18 mouse cellular contexts compared by ENCODE assay signal in the genomic region with DNA sequence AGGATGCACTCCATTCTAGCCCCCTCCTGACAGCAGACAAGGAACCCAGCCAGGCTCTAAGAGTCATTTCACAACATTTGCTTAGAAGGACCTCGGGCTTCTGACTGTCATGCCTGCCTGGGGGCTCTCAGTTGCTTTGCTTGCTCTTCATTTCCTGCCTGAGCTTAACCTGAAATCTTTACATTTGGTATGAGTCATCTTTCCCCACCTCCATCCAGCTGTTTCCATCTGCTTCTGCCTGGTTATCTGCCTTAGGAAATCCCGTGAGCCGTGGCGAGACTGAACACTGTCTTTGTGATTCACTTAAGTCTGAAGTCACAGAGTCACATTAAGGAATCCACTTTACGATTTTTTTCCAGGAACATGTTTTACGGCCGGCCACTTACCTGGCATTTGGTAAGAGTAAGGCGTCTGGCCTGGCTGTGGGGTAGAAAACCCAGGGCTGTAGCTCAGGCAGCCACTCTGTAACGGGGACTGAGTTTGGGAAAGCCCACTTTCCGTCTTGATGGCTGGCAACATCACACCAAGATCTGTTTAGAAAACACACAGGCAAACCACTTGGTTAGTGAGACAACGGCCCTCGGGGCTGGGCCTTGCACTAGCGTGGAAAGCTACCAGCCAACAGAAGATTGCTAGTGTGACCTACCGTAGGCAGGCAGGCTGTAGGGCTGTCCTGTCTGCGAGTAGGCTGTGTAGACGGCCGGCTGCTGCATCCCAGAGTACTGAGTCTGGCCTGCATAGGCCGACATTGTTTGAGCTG.
DNase-seq lines count a peak whose midpoint lies in the region; ATAC-seq and TF ChIP-seq lines count a peak whose summit lies in the region.
"Had no signal": no experiment of that assay in that cellular context is flagged by ENCODE, and none has a peak within 500 bp of the region (broad histone marks: within the 10 kb centered on the region; RNA-seq: fewer than 3 reads in every experiment).

No protein-coding gene starts in this region.

- H3K4me2 ChIP-seq in midbrain, embryonic 11.5 days, result no peak overlapping the region
- no peak overlapping the region for H3K4me2 ChIP-seq in midbrain, embryonic 14.5 days (ENCODE audit: low read length)
- H3K4me2 ChIP-seq in embryonic facial prominence, embryonic 12.5 days (replicated peaks), result no peak overlapping the region
- no peak overlapping the region for H3K4me2 ChIP-seq in limb, embryonic 14.5 days (replicated peaks; ENCODE audit: low read depth, low read length, severe bottlenecking)
- H3K4me2 ChIP-seq: liver, embryonic 11.5 days; lung, embryonic 15.5 days; midbrain, embryonic 12.5 days had no signal

- no peak overlapping the region for H3K9ac ChIP-seq in midbrain, embryonic 11.5 days (ENCODE audit: low read length)
- H3K9ac ChIP-seq in midbrain, embryonic 14.5 days (replicated peaks; ENCODE audit: low read length), result no peak overlapping the region
- no peak overlapping the region for H3K9ac ChIP-seq in embryonic facial prominence, embryonic 12.5 days
- no peak overlapping the region for H3K9ac ChIP-seq in limb, embryonic 14.5 days (ENCODE audit: low read depth, low read length, severe bottlenecking)
- H3K9ac ChIP-seq: lung, embryonic 15.5 days; midbrain, embryonic 12.5 days had no signal

- 82% methylated on average over 18 of the region's 18 CpGs for WGBS in midbrain, embryonic 11.5 days
- WGBS in midbrain, embryonic 14.5 days, result 86% methylated on average over 18 of the region's 18 CpGs
- WGBS in embryonic facial prominence, embryonic 12.5 days, result 72% methylated on average over 18 of the region's 18 CpGs
- WGBS in limb, embryonic 14.5 days, result 39% methylated on average over 18 of the region's 18 CpGs

- no peaks in the 10 kb centered on the region for H3K9me3 ChIP-seq in midbrain, embryonic 11.5 days (ENCODE audit: control insufficient read depth, low read length)
- H3K9me3 ChIP-seq in midbrain, embryonic 14.5 days (ENCODE audit: control insufficient read depth, low read length), result no peaks in the 10 kb centered on the region
- no peaks in the 10 kb centered on the region for H3K9me3 ChIP-seq in embryonic facial prominence, embryonic 12.5 days
- no peaks in the 10 kb centered on the region for H3K9me3 ChIP-seq in limb, embryonic 14.5 days (ENCODE audit: control insufficient read depth, low read length)
- H3K9me3 ChIP-seq: lung, embryonic 15.5 days; midbrain, embryonic 12.5 days had no signal

- no peaks in the 10 kb centered on the region for H3K27me3 ChIP-seq in midbrain, embryonic 11.5 days (ENCODE audit: control insufficient read depth, insufficient read depth, low read length)
- H3K27me3 ChIP-seq in midbrain, embryonic 14.5 days (ENCODE audit: control insufficient read depth, insufficient read depth, low read length), result no peaks in the 10 kb centered on the region
- no peaks in the 10 kb centered on the region for H3K27me3 ChIP-seq in embryonic facial prominence, embryonic 12.5 days
- H3K27me3 ChIP-seq in limb, embryonic 14.5 days (ENCODE audit: control insufficient read depth, insufficient read depth, low read length), result no peaks in the 10 kb centered on the region
- H3K27me3 ChIP-seq: lung, embryonic 15.5 days; midbrain, embryonic 12.5 days had no signal

- TF ChIP-seq POLR2A in limb, embryonic 14.5 days (IDR thresholded peaks at IDR 0.05; ENCODE audit: borderline replicate concordance, extremely low read depth, insufficient read depth, insufficient read length), result no peak

- ATAC-seq in midbrain, embryonic 11.5 days (ENCODE audit: low FRiP score), result no peak
- ATAC-seq in midbrain, embryonic 14.5 days (ENCODE audit: low FRiP score, low TSS enrichment), result no peak
- ATAC-seq in embryonic facial prominence, embryonic 12.5 days (ENCODE audit: insufficient number of reproducible peaks, insufficient read depth, low FRiP score, low TSS enrichment), result no peak
- no peak for ATAC-seq in limb, embryonic 14.5 days (ENCODE audit: low FRiP score, low read depth)
- ATAC-seq in monocyte, adult 5-6 weeks (replicated peaks; ENCODE audit: insufficient number of reproducible peaks, low FRiP score, low TSS enrichment, poor library complexity, severe bottlenecking), result no peak

- no peaks in the 10 kb centered on the region for H3K4me1 ChIP-seq in midbrain, embryonic 11.5 days (ENCODE audit: control insufficient read depth, insufficient read depth, low read length)
- no peaks in the 10 kb centered on the region for H3K4me1 ChIP-seq in midbrain, embryonic 14.5 days (ENCODE audit: control insufficient read depth, insufficient read depth, low read length)
- H3K4me1 ChIP-seq in embryonic facial prominence, embryonic 12.5 days, result peaks cover 12% of the 10 kb centered on the region
- peaks cover 15% of the 10 kb centered on the region for H3K4me1 ChIP-seq in limb, embryonic 14.5 days (ENCODE audit: control insufficient read depth, insufficient read depth, low read length)
- H3K4me1 ChIP-seq: lung, embryonic 15.5 days; midbrain, embryonic 12.5 days had no signal

- no peak overlapping the region for H3K4me3 ChIP-seq in midbrain, embryonic 11.5 days (ENCODE audit: low read depth, low read length)
- H3K4me3 ChIP-seq in midbrain, embryonic 14.5 days (replicated peaks; ENCODE audit: low read depth, low read length), result no peak overlapping the region
- no peak overlapping the region for H3K4me3 ChIP-seq in embryonic facial prominence, embryonic 12.5 days
- H3K4me3 ChIP-seq in limb, embryonic 14.5 days (replicated peaks; ENCODE audit: low read length), result no peak overlapping the region
- H3K4me3 ChIP-seq: lung, embryonic 15.5 days; midbrain, embryonic 12.5 days had no signal

- no peak overlapping the region for H3K27ac ChIP-seq in midbrain, embryonic 11.5 days (ENCODE audit: low read depth, low read length)
- no peak overlapping the region for H3K27ac ChIP-seq in midbrain, embryonic 14.5 days (replicated peaks; ENCODE audit: low read depth, low read length)
- 0 out of 2 replicates have a peak overlapping the region, but pooled peaks have one; percentile 36 for H3K27ac ChIP-seq in embryonic facial prominence, embryonic 12.5 days
- peak overlapping the region; percentile 40; the same call in 1 of the 2 replicates for H3K27ac ChIP-seq in limb, embryonic 14.5 days (replicated peaks; ENCODE audit: low read depth, low read length)
- H3K27ac ChIP-seq: lung, embryonic 15.5 days; macrophage; midbrain, embryonic 12.5 days had no signal

- H3K36me3 ChIP-seq in midbrain, embryonic 11.5 days (ENCODE audit: control insufficient read depth, insufficient read depth, low read length), result no peaks in the 10 kb centered on the region
- no peaks in the 10 kb centered on the region for H3K36me3 ChIP-seq in midbrain, embryonic 14.5 days (ENCODE audit: control insufficient read depth, insufficient read depth, low read length)
- H3K36me3 ChIP-seq in embryonic facial prominence, embryonic 12.5 days, result peaks cover 12% of the 10 kb centered on the region
- H3K36me3 ChIP-seq in limb, embryonic 14.5 days (ENCODE audit: control insufficient read depth, insufficient read depth, low read length), result peaks cover 2% of the 10 kb centered on the region; the same call in 1 of the 2 replicates
- H3K36me3 ChIP-seq: lung, embryonic 15.5 days; midbrain, embryonic 12.5 days had no signal

- DNase-seq in heart, adult 11 months, result peak; percentile 78
- DNase-seq in heart, adult 18-20 months, result no peak
- peak; percentile 77 for DNase-seq in midbrain, embryonic 11.5 days (ENCODE audit: low spot score, missing footprints)
- DNase-seq in midbrain, embryonic 14.5 days, result no peak
- no peak for DNase-seq in limb, embryonic 14.5 days (ENCODE audit: low spot score)
- no peak for DNase-seq in cerebellum, postnatal 25 days
- DNase-seq: adrenal gland, adult 2 months; cerebellum, adult 11-12 months; gastrocnemius, postnatal 14 days; kidney, adult 2 months; kidney, postnatal 25 days; thymus, adult 2 months had no signal

Comparison
In these comparisons a context has a peak if more than half of its experiments do, and no peak if none do; other contexts are left out.
1. DNase-seq: peak in heart, adult 11 months (single experiment) and midbrain, embryonic 11.5 days (single experiment); none in heart, adult 18-20 months (0 of 2), midbrain, embryonic 14.5 days (single experiment), limb, embryonic 14.5 days (single experiment) and cerebellum, postnatal 25 days (0 of 2).
2. H3K27ac ChIP-seq: peak in embryonic facial prominence, embryonic 12.5 days (single experiment) and limb, embryonic 14.5 days (single experiment); none in midbrain, embryonic 11.5 days (single experiment) and midbrain, embryonic 14.5 days (single experiment).